Mouse (Mus musculus) ES-Bruce4 (cell line): ENCODE measurements at regions not wholly inside any gene's neighbourhood (a gene's known extent, or its start where the extent isn't known, plus 50 kb on each side); places are given as distances from the start of the nearest gene placed in this dataset.

Source experiments
- H3K27ac ChIP-seq: 2 replicates; pipeline ENCODE4 v1.5.1; 2012; ENCODE audit warnings: low read length, inconsistent platforms; ENCODE audit not compliant: insufficient read depth
- H3K27me3 ChIP-seq: 2 replicates; pipeline ENCODE4 v1.6.1; 2012; ENCODE audit warnings: mild to moderate bottlenecking, low read length, inconsistent platforms; ENCODE audit not compliant: control insufficient read depth, poor library complexity, insufficient read depth, severe bottlenecking
- H3K36me3 ChIP-seq: 2 replicates; pipeline ENCODE4 v1.6.1; 2012; ENCODE audit warnings: inconsistent platforms, mild to moderate bottlenecking, low read length, moderate library complexity; ENCODE audit not compliant: control insufficient read depth, poor library complexity, insufficient read depth, severe bottlenecking
- H3K4me1 ChIP-seq: one replicate; pipeline ENCODE4 v1.8.1; 2011; ENCODE audit warnings: low read length; ENCODE audit not compliant: control insufficient read depth, insufficient read depth
- H3K4me3 ChIP-seq: 2 replicates; pipeline ENCODE4 v1.5.1; 2011; ENCODE audit warnings: low read depth, mild to moderate bottlenecking, low read length
- H3K9ac ChIP-seq: 2 replicates; pipeline ENCODE4 v1.6.1; 2012; ENCODE audit warnings: low read depth, mild to moderate bottlenecking, inconsistent platforms; ENCODE audit not compliant: poor library complexity, severe bottlenecking
- H3K9me3 ChIP-seq: replicated peaks from 2 replicates; pipeline ENCODE4 v1.6.1; 2012; ENCODE audit warnings: mild to moderate bottlenecking, low read length, inconsistent platforms; ENCODE audit not compliant: control insufficient read depth, poor library complexity, insufficient read depth, severe bottlenecking
- CTCF ChIP-seq: IDR thresholded peaks from one replicate; pipeline ENCODE4 v1.8.1; 2011; ENCODE audit warnings: low read depth, low read length
- EP300 ChIP-seq: IDR thresholded peaks from 2 replicates; pipeline ENCODE4 v1.6.1; 2011; ENCODE audit warnings: low read depth, low read length; ENCODE audit not compliant: insufficient read depth
- POLR2A ChIP-seq: IDR thresholded peaks from one replicate; pipeline ENCODE4 v1.8.1; 2011; ENCODE audit warnings: low read length; ENCODE audit not compliant: insufficient read depth

DNA sequence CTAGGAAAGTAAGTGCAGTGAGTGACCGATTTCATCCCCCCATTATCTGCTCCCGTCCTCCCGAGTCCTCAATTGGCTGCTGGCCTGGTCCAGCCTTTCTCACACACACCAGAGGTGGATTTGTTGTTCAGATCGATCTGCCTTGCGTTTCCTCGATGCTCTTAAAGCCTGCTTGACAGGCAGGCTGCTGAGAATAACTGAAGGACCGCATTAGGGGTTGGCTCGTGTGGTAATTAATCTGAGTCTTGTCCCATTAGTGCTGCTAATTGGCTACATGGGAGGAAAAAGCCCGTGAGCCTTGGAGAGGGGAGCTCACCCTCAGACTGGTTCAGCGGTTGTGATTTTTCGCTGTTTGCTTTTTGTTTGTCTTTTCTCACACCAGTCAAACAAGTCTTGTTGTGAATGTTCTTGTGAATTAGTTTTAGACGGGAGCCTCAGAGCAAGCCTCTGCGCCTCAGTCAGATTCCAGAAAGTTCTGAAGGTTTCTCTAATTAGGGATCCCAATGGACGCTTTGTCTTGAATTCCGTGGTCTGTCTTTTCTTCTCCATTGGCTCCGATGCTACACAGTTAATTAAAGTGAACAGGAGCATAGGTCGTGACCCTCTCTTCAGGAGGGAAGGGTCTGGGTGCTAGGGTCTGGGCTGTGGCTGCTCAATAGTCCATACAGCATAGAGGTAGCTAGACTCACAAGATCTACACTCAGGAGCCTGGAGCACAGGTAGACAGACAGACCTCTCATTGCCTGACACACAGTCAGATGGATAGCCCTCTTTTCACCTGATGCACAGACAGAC lies 226.1 kb upstream of the BB014433 start:
- H3K9me3 ChIP-seq: no peaks in the 10 kb centered on the region
- no peak for TF ChIP-seq CTCF
- no peak for TF ChIP-seq POLR2A
- no peak for TF ChIP-seq EP300
- H3K36me3 ChIP-seq: no peaks in the 10 kb centered on the region
- no peaks in the 10 kb centered on the region for H3K4me1 ChIP-seq
- H3K4me3 ChIP-seq: no peak overlapping the region
- H3K9ac ChIP-seq: no peak overlapping the region
- H3K27me3 ChIP-seq: peaks cover 3% of the 10 kb centered on the region; the same call in 1 of the 2 replicates
- no peak overlapping the region for H3K27ac ChIP-seq

DNA sequence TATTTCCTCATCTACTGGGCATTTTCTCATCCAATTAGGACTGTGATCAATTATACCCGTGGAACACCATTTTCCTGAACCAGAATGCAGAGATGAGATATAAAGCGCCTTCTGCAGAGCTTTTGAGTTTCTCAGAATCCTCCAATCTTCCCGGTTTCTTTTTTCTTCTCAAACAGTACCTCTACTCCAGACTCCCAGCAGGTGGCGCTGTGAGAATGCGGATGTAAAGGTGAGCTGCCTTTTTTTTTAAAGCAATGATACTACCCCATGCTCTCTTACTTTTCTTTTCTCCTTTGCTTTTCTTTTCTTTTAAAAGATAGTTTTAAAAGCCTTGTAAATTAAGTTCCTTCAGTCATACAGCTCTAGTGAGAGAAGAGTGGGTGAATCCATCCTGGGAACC lies 224.4 kb upstream of the BB014433 start:
- Histone ChIP-seq H3K4me1 (no peaks in the 10 kb centered on the region), H3K9ac (no peak overlapping the region), H3K27me3 (peaks cover 3% of the 10 kb centered on the region; the same call in 1 of the 2 replicates), H3K4me3 (no peak overlapping the region), H3K36me3 (no peaks in the 10 kb centered on the region), H3K27ac (no peak overlapping the region), H3K9me3 (no peaks in the 10 kb centered on the region; the same call in 1 of the 2 replicates)
- TF ChIP-seq POLR2A (no peak), EP300 (no peak), CTCF (no peak)

DNA sequence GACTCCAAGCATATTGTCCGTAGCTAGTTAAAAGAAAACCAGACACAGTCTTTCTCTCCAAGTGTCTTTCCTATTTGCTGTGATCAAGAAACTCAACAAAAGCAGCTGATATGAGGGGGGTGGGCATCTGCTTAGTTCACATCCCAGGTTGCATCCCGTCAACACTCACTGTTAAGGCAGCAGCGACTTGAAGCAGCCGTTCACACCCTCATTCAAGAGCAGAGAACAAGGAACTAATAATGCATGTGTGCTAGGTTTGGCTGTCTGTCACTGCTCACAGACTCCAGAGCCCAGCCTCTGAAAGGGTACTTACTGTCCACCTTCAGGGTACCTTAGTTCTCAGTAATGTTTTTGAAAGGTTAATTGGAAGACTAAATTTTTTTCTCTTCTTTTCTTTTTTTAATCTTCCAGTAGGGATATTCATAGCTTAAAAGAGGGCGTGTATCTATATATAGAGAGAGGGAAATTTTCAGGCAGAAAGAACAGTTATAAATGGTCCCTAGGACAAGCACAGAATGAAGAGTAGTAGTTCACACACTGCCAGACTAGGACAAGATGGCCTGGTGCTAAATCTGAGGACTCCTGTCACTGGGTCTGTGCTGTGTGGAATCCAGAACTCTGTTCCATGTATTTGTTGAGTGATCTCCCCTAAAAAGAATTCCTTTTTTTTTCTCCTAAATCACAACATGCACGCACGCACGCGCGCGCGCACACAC lies 199.1 kb upstream of the BB014433 start:
- no peaks in the 10 kb centered on the region for H3K36me3 ChIP-seq

GRCm38 (mm10) chr8:15235410-15235809 lies 189.5 kb upstream of the BB014433 start:
- no peaks in the 10 kb centered on the region for H3K36me3 ChIP-seq
- no peak overlapping the region for H3K9ac ChIP-seq
- no peak overlapping the region for H3K4me3 ChIP-seq
- no peaks in the 10 kb centered on the region for H3K4me1 ChIP-seq
- H3K27ac ChIP-seq: no peak overlapping the region
- H3K27me3 ChIP-seq: no peaks in the 10 kb centered on the region
- no peak for TF ChIP-seq CTCF
- TF ChIP-seq EP300: no peak
- no peak for TF ChIP-seq POLR2A
- H3K9me3 ChIP-seq: no peaks in the 10 kb centered on the region

More for the DNA sequence above, 199.1 kb upstream of the BB014433 start:
- no peak overlapping the region for H3K9ac ChIP-seq
- TF ChIP-seq CTCF (no peak), EP300 (no peak), POLR2A (no peak)
- H3K27me3 ChIP-seq: no peaks in the 10 kb centered on the region
- H3K4me1 ChIP-seq: no peaks in the 10 kb centered on the region
- no peak overlapping the region for H3K4me3 ChIP-seq
- H3K27ac ChIP-seq: no peak overlapping the region
- no peaks in the 10 kb centered on the region for H3K9me3 ChIP-seq

DNA sequence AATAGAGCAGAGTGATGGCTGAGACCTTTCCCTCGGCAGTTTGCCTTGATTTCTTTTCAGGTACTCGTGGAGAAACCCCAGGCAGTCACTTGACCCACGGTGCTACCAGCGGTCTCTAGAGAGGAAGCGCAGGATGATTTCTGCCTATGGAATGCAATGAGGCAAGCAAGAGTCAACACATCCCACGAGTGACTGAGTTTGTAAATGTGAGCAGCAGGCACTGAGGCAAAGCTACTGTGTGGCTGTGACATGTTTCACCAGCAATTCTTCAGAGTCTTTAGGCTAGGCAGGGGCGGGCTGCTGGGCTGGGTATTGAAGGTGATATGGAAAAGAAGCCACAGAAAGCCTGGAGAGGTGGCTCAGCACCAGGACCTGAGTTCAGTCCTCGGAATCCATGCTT lies 187.4 kb upstream of the BB014433 start:
- Histone ChIP-seq H3K9ac (no peak overlapping the region), H3K4me3 (no peak overlapping the region), H3K9me3 (no peaks in the 10 kb centered on the region), H3K36me3 (no peaks in the 10 kb centered on the region), H3K27me3 (no peaks in the 10 kb centered on the region), H3K4me1 (no peaks in the 10 kb centered on the region), H3K27ac (no peak overlapping the region)
- TF ChIP-seq CTCF (no peak), EP300 (no peak), POLR2A (no peak)

DNA sequence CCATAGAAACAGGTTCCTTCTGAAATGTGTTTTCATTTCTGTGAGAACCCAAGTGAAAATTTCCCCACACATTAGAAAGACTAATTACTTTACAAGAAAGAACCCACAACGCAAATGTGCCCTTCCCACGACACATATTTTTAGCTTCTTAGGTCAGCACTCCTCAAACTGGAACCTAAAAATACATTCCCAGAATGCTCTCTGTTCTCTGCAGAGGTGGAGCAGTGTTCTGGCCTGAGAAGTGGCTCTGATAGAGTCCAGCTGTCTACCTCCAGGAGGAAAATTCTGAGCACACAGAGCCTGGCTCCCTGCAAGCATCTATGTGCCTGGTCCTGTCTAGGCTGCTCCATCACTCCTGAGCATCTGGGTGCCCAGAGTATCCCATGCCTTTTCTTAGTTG lies 184.3 kb upstream of the BB014433 start:
- H3K36me3 ChIP-seq: no peaks in the 10 kb centered on the region
- no peaks in the 10 kb centered on the region for H3K9me3 ChIP-seq
- no peak for TF ChIP-seq CTCF
- no peak for TF ChIP-seq EP300
- TF ChIP-seq POLR2A: no peak
- H3K27ac ChIP-seq: no peak overlapping the region
- H3K27me3 ChIP-seq: no peaks in the 10 kb centered on the region
- no peaks in the 10 kb centered on the region for H3K4me1 ChIP-seq
- no peak overlapping the region for H3K9ac ChIP-seq
- H3K4me3 ChIP-seq: no peak overlapping the region
